Mouse (Mus musculus) T-helper 17 cell (primary cell): ENCODE data around the gene Kiss1.
"Not testable (repeated sequence)": the region's sequence is repeated elsewhere in the genome, so short reads cannot be mapped to it uniquely, and the experiment has no call there.

ENCODE experiments used
- in situ Hi-C, 2 experiments: fragments of 300-600 bp; cut with MboI, MseI; formaldehyde crosslinking; loops; 1 replicate in 1 of 2; 2 replicates in 1 of 2; pipeline ENCODE4 v1.15.1; 2025; ENCODE audit warnings: high pct_unique_total_duplicates in 2 of 2

Gene Kiss1

GRCm38 (mm10) chr1:133316577-133316976, 5.1 kb upstream of the Kiss1 start:
- in situ Hi-C loops: loop anchor here in 1 of 2 experiments (5.0 kb wide), 1 partner anchor 134 kb away; no protein-coding TSS in a partner anchor

DNA sequence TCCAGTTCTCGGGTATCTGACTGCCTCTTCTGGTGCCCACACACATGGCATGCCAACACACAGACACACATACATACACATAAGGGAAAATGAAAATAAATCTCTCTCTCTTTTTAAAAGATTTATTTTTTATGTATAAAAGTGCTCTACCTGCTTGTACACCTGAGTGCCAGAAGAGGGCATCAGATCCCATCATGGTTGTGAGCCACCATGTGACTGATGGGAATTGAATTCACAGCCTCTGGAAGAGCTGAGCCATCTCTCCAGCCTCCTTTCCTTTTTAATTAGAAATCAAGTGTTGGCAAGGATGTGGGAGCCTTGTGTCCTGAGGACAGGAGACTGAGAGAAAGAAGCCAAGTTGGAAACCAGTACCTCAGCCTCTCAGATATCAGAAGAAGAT, 4.5 kb upstream of the Kiss1 start:
- in situ Hi-C loops: loop anchor here in 1 of 2 experiments (5.0 kb wide), 1 partner anchor 135 kb away; no protein-coding TSS in a partner anchor

GRCm38 (mm10) chr1:133323333-133323732, 1.7 kb downstream of the Kiss1 start:
- in situ Hi-C loops: no loop called here

DNA sequence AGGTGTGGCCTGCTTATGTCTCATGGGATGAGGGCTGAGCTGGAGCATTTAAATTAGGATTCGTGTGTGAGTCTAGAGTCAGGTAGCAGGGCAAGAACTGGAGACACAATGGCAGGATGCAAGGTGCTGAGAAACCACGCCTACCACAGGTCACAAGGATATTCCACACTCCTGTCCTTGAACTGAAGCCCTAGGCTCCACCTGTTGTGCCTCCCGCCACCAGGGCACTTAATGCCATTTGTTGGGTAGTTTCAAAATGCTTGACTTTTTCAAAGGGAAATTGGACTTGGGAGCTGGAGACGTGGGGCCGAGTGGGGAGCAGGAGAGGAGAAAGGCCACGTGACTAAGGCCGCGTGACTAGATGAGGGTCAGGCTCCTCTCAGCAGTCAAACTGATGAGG, 4.3 kb downstream of the Kiss1 start:
- in situ Hi-C loops: no loop called here

GRCm38 (mm10) chr1:133327094-133327493, 5.4 kb downstream of the Kiss1 start:
- in situ Hi-C loops: no loop called here

DNA sequence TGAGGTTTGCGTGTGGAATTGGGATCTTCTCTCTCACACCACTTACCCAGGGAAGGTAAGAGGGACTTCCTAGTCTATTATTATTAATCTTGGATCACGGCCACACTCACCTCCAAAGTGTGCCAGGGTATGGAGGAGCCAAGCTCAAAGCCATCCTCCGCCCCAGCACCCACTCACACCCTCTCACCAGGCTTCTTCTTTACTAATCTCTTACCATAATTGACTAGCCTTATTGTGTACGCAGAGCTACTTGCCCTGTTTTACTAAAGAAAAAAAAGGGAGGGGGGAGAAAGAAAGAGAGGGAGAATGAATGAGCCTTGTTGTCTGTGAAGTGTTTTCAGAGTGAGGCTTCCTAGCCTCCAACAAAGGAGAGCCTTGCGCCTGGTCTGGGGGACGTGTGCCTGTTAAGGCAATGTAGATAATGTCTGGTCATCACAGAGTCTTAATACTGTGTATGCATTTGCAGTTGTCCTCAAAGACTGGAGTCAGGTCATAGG, 6.7 kb downstream of the Kiss1 start:
- in situ Hi-C loops: no loop called here

DNA sequence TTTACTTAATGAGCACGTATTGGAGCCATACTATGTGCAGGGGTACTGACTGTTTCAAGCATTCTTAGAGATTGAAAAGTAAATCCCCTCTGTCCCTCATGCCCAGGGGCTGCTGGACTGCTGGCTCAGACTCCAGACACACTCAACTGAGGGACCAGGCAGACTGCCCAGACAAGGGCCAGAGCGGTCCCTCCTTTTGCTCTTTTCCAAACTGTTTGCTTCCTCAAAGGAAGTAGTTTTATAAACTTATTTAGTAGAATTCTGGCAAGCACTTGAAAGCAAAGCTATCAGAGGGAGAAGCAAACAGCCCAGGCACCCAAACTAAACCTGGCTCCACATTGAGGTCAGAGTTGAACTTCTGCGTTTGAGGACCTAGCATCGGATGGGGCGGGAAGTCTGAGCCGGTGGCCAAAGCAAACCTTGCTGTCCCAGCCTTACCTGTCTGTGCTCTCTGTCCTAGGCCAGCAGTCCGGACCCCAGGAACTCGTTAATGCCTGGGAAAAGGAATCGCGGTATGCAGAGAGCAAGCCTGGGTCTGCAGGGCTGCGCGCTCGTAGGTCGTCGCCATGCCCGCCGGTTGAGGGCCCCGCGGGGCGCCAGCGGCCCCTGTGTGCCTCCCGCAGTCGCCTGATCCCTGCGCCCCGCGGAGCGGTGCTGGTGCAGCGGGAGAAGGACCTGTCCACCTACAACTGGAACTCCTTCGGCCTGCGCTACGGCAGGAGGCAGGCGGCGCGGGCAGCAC, 7.4 kb downstream of the Kiss1 start:
- in situ Hi-C loops: no loop called here

GRCm38 (mm10) chr1:133329638-133329964, 7.9 kb downstream of the Kiss1 start:
- in situ Hi-C loops: no loop called here

DNA sequence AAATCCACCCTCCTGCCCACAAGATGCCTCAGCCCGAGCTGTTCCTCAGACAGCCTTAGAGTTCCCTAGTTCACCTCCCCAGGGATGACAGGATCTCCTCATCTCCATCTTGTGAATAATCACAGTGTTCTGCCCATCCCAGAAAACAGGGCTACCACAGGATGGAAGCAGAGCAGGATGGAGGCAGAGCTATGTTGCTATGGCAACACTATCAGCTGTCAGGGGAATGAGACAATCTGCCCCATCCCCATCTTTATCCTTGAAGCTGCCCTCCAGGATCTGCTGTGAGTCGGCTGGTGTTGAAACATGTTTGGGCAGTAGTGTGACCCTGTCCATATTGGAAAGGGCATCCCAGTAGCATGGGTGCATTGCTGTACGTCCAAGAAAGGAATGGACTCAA, 9.5 kb downstream of the Kiss1 start:
- in situ Hi-C loops: no loop called here

GRCm38 (mm10) chr1:133332656-133333430, 11.2 kb downstream of the Kiss1 start:
- in situ Hi-C loops: no loop called here

DNA sequence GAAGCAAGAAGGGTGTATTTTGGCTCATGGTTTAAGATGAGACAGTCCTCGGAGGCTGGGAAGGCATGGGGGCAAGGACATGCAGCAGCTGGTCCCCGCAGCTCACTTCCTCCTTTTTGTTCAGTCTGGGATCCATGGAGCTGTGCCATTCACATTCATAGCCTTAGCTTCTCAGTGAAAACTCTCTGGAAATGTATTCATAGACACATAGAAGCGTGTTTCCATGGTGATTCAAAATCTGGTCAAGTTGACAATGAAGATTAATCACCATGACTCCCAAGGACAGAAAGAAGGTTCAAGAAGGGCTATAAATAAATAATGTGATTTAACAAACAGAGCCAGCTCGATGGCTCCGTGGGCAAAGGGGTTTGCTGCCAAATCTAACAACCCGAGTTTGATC, 12.3 kb downstream of the Kiss1 start:
- in situ Hi-C loops: no loop called here

- in situ Hi-C loops: not testable (repeated sequence)
These were observed 18.7 kb downstream of the Kiss1 start for GRCm38 (mm10) chr1:133340403-133340802.

DNA sequence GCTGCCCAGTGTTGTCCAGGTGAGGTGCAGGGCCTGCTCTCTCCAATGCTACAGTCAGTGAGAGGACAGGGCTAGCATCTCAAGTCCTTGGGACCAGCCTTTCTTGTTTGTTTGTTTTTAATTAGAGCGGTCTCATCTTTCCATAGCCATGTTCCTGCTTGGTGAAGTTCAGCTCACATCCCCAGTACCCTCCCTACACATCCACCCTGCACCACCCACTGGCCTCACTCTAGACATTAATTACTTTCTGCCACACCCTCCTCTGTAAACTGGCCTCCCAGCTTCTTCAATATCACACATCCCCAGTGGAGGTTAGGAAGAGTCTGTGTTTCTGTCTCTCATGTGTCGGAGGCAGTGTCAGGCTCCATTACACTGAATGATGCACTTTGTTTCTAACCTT, 22.7 kb downstream of the Kiss1 start:
- in situ Hi-C loops: no loop called here

GRCm38 (mm10) chr1:133346531-133346930, 24.9 kb downstream of the Kiss1 start:
- in situ Hi-C loops: no loop called here

- in situ Hi-C loops: no loop called here
These were observed 25.6 kb downstream of the Kiss1 start for GRCm38 (mm10) chr1:133347226-133347625.

DNA sequence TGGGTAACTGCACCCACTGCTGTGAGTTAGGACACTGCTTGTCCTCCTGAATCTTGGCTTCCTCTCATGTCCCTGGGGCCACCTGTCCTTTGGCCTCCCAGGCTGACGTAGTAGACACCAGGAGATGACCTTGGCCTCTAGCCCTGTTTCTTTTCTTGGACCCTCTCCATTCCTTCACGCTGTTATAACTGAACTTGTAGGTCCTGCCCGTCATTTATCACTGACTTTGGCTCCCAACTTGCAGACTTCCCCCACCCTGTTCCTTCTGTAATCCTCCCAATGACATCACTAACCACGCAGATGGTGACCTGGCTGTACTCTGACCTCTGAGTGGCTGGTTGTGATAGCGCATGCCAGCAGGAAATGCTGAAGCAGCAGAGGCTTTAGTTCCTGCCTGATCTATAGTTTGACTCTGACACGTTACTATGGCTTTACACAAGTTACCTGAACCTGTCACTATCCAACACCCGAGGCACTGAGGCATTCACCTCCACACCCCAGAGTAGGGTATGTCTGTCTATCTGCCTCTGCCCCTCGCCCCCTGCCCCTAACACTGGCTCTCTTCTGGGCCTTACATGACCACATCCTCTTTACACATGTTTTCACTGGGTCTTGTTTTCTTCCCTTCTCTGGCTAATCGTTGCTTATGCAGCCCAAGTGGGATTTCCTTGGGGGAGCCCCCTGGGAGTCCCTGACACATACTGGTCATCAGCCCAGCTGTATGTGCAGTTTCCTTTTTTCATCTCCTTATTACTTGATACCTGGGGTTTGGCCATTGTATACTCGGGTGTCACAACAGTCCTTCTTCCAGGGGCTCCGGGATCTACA, 26.2 kb downstream of the Kiss1 start:
- in situ Hi-C loops: no loop called here

- in situ Hi-C loops: loop anchor here in 1 of 2 experiments (10.0 kb wide), 1 partner anchor 175 kb away; no protein-coding TSS in a partner anchor
These were observed 28.5 kb downstream of the Kiss1 start, which contains the start of gene Ren1 for GRCm38 (mm10) chr1:133350210-133350609. Gene Ren1, plus strand, starts transcription at chr1:133350510.

GRCm38 (mm10) chr1:133351762-133352161, 30.1 kb downstream of the Kiss1 start:
- in situ Hi-C loops: loop anchor here in 1 of 2 experiments (10.0 kb wide), 1 partner anchor 177 kb away; no protein-coding TSS in a partner anchor

GRCm38 (mm10) chr1:133353371-133353809, 31.7 kb downstream of the Kiss1 start:
- in situ Hi-C loops: loop anchor here in 1 of 2 experiments (10.0 kb wide), 1 partner anchor 179 kb away; no protein-coding TSS in a partner anchor

GRCm38 (mm10) chr1:133355469-133355868, 33.8 kb downstream of the Kiss1 start:
- in situ Hi-C loops: loop anchor here in 1 of 2 experiments (10.0 kb wide), 1 partner anchor 181 kb away; no protein-coding TSS in a partner anchor

GRCm38 (mm10) chr1:133355912-133356311, 34.2 kb downstream of the Kiss1 start:
- in situ Hi-C loops: loop anchor here in 1 of 2 experiments (10.0 kb wide), 1 partner anchor 181 kb away; no protein-coding TSS in a partner anchor
